Mouse (Mus musculus) heart, embryonic 14.5 days (tissue): ENCODE data around the gene Slc5a11. TPM values are rescaled to one million over a fixed set of nuclear protein-coding genes. Genes with fewer than 3 reads are reported as not detected.

Experiments used
- ATAC-seq: fragments of 200-750 bp; cut with Nextera tagmentation; 2 replicates; pipeline ENCODE4 v1.8.0; 2017; ENCODE audit warnings: low read depth, moderate TSS enrichment; ENCODE audit not compliant: insufficient number of reproducible peaks, insufficient read depth, low FRiP score
- H3K27ac ChIP-seq, 2 experiments: fragments of 200-500 bp in 1 of 2; fragments of 300-500 bp in 1 of 2; sonication (generic) in 1 of 2; replicated peaks in 1 of 2; 2 replicates each; pipeline ENCODE4 v1.5.1; 2012 to 2014; ENCODE audit warnings: low read depth in 2 of 2, low read length in 2 of 2, control low read depth in 1 of 2, mild to moderate bottlenecking in 1 of 2, mixed read lengths in 1 of 2; ENCODE audit not compliant: control insufficient read depth in 1 of 2, insufficient read depth in 1 of 2
- H3K27me3 ChIP-seq: fragments of 300-500 bp; sonication (generic); 2 replicates; pipeline ENCODE4 v1.6.1; 2014; ENCODE audit warnings: mild to moderate bottlenecking, low read length, control low read depth; ENCODE audit not compliant: control insufficient read depth, insufficient read depth
- H3K36me3 ChIP-seq: fragments of 300-500 bp; sonication (generic); 2 replicates; pipeline ENCODE4 v1.6.1; 2014; ENCODE audit warnings: mild to moderate bottlenecking, control low read depth, low read length, mixed read lengths; ENCODE audit not compliant: control insufficient read depth, insufficient read depth
- H3K4me1 ChIP-seq, 2 experiments: fragments of 200-500 bp in 1 of 2; fragments of 300-500 bp in 1 of 2; sonication (generic) in 1 of 2; 2 replicates each; pipeline ENCODE4 v1.6.1; 2012 to 2014; ENCODE audit warnings: low read length in 2 of 2, control low read depth in 1 of 2, mixed read lengths in 1 of 2; ENCODE audit not compliant: control insufficient read depth in 2 of 2, insufficient read depth in 2 of 2
- H3K4me2 ChIP-seq: fragments of 300-500 bp; sonication (generic); 2 replicates; pipeline ENCODE4 v1.6.1; 2014; ENCODE audit warnings: mild to moderate bottlenecking, low read length
- H3K4me3 ChIP-seq, 2 experiments: fragments of 200-500 bp in 1 of 2; fragments of 300-500 bp in 1 of 2; sonication (generic) in 1 of 2; 2 replicates each; pipeline ENCODE4 v1.5.1; 2012 to 2014; ENCODE audit warnings: low read length in 2 of 2, mild to moderate bottlenecking in 2 of 2, control low read depth in 1 of 2, low read depth in 1 of 2, moderate library complexity in 1 of 2; ENCODE audit not compliant: control insufficient read depth in 1 of 2, insufficient read depth in 1 of 2
- H3K9ac ChIP-seq: fragments of 300-500 bp; sonication (generic); 2 replicates; pipeline ENCODE4 v1.6.1; 2014; ENCODE audit warnings: mild to moderate bottlenecking, low read length
- H3K9me3 ChIP-seq: fragments of 300-500 bp; sonication (generic); 2 replicates; pipeline ENCODE4 v1.6.1; 2016; ENCODE audit warnings: low read length, control low read depth; ENCODE audit not compliant: control insufficient read depth
- WGBS: fragments of 180-500 bp; shearing (Covaris S2); extraction: QIAGEN DNeasy Blood & Tissue Kit; methylation state at CpG from one replicate; pipeline ENCODE4 v1.1.7; 2014; 5-methylcytosine and 5-hydroxymethylcytosine counted together
- polyA plus RNA-seq: library from polyadenylated mRNA; unstranded; fragments of >200 nt; fragmentation: Nextera tagmentation; extraction: Ambion mirVana; gene quantifications from 2 replicates; pipeline ENCODE4 v1.2.1, GENCODE M21; 2014

Slc5a11 gene
- polyA plus RNA-seq, 1 experiment from 2014 or later, result 0.51 TPM

- Histone ChIP-seq H3K4me2 (no peak overlapping the region), H3K9me3 (no peaks in the 10 kb centered on the region), H3K4me3 (no peak overlapping the region), H3K27me3 (no peaks in the 10 kb centered on the region), H3K9ac (no peak overlapping the region), H3K27ac (no peak overlapping the region), H3K36me3 (peaks cover 51% of the 10 kb centered on the region), H3K4me1 (peaks cover 0 to 11% of the 10 kb centered on the region in 2 experiments; a peak in 3 of 4 replicates)
- ATAC-seq, result no peak
- 39% methylated on average over 4 of the region's 4 CpGs for WGBS
Observed at GRCm38 (mm10) chr7:123283826-123284225, 69.2 kb downstream of the Slc5a11 start.

GRCm38 (mm10) chr7:123285896-123286295 lies 71.3 kb downstream of the Slc5a11 start:
- Histone ChIP-seq H3K27me3 (no peaks in the 10 kb centered on the region), H3K27ac (no peak overlapping the region), H3K9me3 (no peaks in the 10 kb centered on the region), H3K4me3 (no peak overlapping the region), H3K9ac (no peak overlapping the region), H3K4me1 (peaks cover 0 to 11% of the 10 kb centered on the region in 2 experiments; a peak in 3 of 4 replicates), H3K36me3 (peaks cover 54% of the 10 kb centered on the region), H3K4me2 (no peak overlapping the region)
- WGBS, result 96% methylated on average over 5 of the region's 5 CpGs
- ATAC-seq, result no peak

DNA sequence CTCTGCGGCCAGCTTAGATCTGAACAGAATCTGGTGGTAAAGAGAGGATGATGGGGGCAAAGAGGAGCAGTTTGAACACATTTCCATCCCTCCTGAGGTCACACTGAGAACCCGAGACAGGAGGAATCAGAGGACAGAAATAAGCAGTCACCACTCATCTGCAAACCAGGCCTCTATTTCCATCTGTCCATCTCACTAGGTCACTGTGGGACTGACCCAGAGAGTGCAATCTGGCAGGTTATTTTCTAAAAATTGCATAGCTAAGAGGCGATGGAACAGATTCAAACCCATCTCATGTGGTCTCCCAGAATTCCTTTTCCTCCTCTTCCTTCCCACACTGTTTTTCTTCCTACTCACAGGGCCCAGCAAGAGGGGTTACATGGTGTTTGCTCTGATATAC lies 73.3 kb downstream of the Slc5a11 start:
- no peak overlapping the region for H3K4me3 ChIP-seq
- peaks cover 0 to 18% of the 10 kb centered on the region in 2 experiments; a peak in 3 of 4 replicates for H3K4me1 ChIP-seq
- H3K27ac ChIP-seq, result no peak overlapping the region
- peaks cover 70% of the 10 kb centered on the region for H3K36me3 ChIP-seq
- H3K4me2 ChIP-seq, result no peak overlapping the region
- no peaks in the 10 kb centered on the region for H3K27me3 ChIP-seq
- no peak overlapping the region for H3K9ac ChIP-seq
- WGBS, result 82% methylated on average over 3 of the region's 3 CpGs
- ATAC-seq, result no peak
- H3K9me3 ChIP-seq, result no peaks in the 10 kb centered on the region

- Histone ChIP-seq H3K9ac (no peak overlapping the region), H3K27me3 (no peaks in the 10 kb centered on the region), H3K4me2 (no peak overlapping the region), H3K4me1 (peaks cover 2 to 20% of the 10 kb centered on the region in 2 experiments), H3K4me3 (no peak overlapping the region), H3K9me3 (no peaks in the 10 kb centered on the region), H3K27ac (no peak overlapping the region), H3K36me3 (peaks cover 76% of the 10 kb centered on the region)
- no peak for ATAC-seq
- 70% methylated on average over 4 of the region's 4 CpGs for WGBS
Observed at GRCm38 (mm10) chr7:123289176-123289575, 74.6 kb downstream of the Slc5a11 start.

DNA sequence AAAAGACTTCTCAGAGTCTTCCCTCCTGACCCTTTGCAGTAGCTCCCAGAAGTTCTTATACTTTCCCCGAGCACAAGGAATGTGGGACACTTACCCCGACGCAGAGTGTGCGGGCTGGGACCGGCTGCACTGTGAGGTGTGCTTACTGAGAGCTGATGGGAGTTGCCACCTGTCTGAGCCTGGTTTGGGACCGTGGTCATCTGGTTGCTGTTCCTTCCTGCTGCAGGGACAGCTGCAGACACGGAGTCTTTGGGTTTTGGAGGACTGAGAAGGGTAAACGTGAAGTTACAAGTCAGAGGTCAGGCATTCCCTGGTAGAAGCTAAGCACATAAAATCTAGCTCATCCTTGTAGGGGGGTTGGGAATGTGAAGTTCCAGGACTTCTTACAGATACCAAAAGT lies 77.4 kb downstream of the Slc5a11 start:
- peaks cover 83% of the 10 kb centered on the region for H3K36me3 ChIP-seq
- H3K27ac ChIP-seq, result no peak overlapping the region
- no peak overlapping the region for H3K9ac ChIP-seq
- peaks cover 2 to 14% of the 10 kb centered on the region in 2 experiments for H3K4me1 ChIP-seq
- H3K4me3 ChIP-seq, result no peak overlapping the region
- no peak overlapping the region for H3K4me2 ChIP-seq
- H3K27me3 ChIP-seq, result no peaks in the 10 kb centered on the region
- WGBS, result 67% methylated on average over 8 of the region's 8 CpGs
- no peak for ATAC-seq
- no peaks in the 10 kb centered on the region for H3K9me3 ChIP-seq

DNA sequence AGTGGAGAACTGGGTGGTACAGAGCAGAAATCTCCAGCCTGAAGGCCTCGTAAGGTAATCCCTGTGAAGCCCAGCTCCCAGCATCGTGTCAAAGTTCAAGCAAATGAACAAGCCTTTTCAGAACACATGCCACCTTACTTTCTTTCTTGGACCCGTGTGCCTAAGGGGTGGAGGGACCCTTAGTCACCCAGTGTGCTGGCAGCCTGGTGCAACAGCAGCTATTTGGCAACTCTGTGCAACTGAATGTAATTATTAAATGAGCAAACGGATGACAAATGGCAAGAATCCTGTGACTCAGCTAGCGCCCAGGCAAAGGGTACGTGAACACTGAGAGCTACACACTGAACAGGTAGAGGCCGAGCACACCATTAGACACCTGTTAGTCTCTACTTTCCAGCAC lies 79.3 kb downstream of the Slc5a11 start:
- no peak overlapping the region for H3K27ac ChIP-seq
- H3K4me1 ChIP-seq, result peaks cover 12 to 31% of the 10 kb centered on the region in 2 experiments
- WGBS, result 92% methylated on average over 7 of the region's 7 CpGs
- ATAC-seq, result no peak
- no peaks in the 10 kb centered on the region for H3K27me3 ChIP-seq
- H3K4me2 ChIP-seq, result no peak overlapping the region
- no peak overlapping the region for H3K9ac ChIP-seq
- H3K9me3 ChIP-seq, result no peaks in the 10 kb centered on the region
- H3K36me3 ChIP-seq, result peaks cover 81% of the 10 kb centered on the region
- H3K4me3 ChIP-seq, result no peak overlapping the region

DNA sequence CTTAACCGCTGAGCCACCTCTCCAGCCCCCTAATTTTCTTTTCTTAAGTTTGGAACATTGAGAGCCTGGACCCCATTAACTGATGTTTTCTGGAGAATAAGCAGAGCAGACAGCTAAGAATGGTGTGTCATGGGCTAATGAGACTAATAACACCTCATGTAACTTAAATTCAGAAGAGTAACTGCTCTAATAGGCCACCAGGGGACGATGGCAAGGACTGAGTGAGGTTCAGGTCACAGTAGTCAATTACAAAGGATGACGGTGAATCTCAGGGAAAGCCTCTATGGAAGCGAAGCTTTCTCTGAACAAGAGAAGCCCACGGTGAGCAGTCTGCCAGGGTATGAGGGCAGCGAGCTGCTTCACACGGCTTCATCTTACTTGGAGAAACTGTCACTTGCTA lies 80.8 kb downstream of the Slc5a11 start:
- H3K4me1 ChIP-seq, result peaks cover 12 to 33% of the 10 kb centered on the region in 2 experiments
- no peak for ATAC-seq
- H3K4me3 ChIP-seq, result no peak overlapping the region
- no peak overlapping the region for H3K4me2 ChIP-seq
- H3K36me3 ChIP-seq, result peaks cover 82% of the 10 kb centered on the region
- H3K9me3 ChIP-seq, result no peaks in the 10 kb centered on the region
- no peak overlapping the region for H3K27ac ChIP-seq
- no peak overlapping the region for H3K9ac ChIP-seq
- 87% methylated on average over 7 of the region's 7 CpGs for WGBS
- no peaks in the 10 kb centered on the region for H3K27me3 ChIP-seq

DNA sequence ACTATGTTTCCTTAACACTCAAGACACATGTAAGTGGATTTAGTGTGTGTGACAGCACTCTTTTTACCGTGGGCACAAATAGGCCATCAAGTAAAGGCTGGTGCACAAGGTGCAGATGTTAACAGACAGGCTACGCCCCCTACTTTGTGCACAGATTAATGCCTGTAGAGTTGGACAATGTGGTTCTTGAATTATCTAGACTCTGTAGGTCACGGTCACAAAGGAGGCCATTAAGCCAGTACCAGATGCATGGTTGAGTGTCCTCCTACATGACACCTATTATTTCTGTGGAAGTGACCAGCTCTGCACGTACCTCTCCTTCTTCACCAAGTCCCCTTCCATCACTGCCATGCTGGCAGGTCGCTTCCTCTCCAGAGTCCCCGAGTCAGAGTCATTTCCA lies 81.5 kb downstream of the Slc5a11 start:
- H3K36me3 ChIP-seq, result peaks cover 80% of the 10 kb centered on the region
- ATAC-seq, result no peak
- 87% methylated on average over 6 of the region's 6 CpGs for WGBS
- H3K9ac ChIP-seq, result no peak overlapping the region
- H3K4me2 ChIP-seq, result no peak overlapping the region
- H3K4me1 ChIP-seq, result peaks cover 12 to 33% of the 10 kb centered on the region in 2 experiments
- no peaks in the 10 kb centered on the region for H3K9me3 ChIP-seq
- no peak overlapping the region for H3K4me3 ChIP-seq
- no peaks in the 10 kb centered on the region for H3K27me3 ChIP-seq
- H3K27ac ChIP-seq, result no peak overlapping the region
